Mouse (Mus musculus): Measurements from ENCODE around the gene Banp. TPM values are rescaled to one million over a fixed set of nuclear protein-coding genes. Genes with fewer than 3 reads are reported as not detected.

The Banp gene
- polyA plus RNA-seq, 1 experiment from 2014 or later: 36.6 TPM

DNA sequence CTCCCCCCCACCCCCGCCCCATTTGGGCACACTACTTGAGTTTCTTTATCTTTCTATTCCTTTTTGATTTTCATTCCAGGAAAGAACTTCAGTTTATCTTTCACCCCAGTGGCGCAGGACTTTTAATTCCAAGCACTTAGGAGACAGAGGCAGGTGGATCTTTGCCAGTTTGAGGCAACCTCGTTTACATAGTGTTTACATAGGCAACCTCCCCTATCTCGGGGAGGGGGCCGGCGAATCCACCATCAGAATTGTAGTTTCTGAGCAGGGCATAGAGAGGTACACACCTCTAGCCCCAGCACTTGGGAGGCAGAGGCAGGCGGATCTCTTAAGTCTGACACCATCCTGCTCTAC lies 2.1 kb downstream of the Banp start:
- no peak overlapping the region; the same call in 1 of the 2 replicates for H3K27ac ChIP-seq (ENCODE audit: low read depth)
- H3K27me3 ChIP-seq (replicated peaks; ENCODE audit: control insufficient read depth, insufficient read depth, low read length): no peaks in the 10 kb centered on the region
- no peaks in the 10 kb centered on the region for H3K9me3 ChIP-seq (ENCODE audit: control insufficient read depth, low read length)
- no peak for DNase-seq (ENCODE audit: low spot score)
- H3K9ac ChIP-seq (ENCODE audit: low read length): peak overlapping the region; percentile 88
- H3K4me3 ChIP-seq (ENCODE audit: low read depth, low read length): peak overlapping the region; percentile 47
- H3K4me2 ChIP-seq (ENCODE audit: low read length): peak overlapping the region; percentile 88
- WGBS: 25% methylated on average over 7 of the region's 7 CpGs
- ATAC-seq (replicated peaks; ENCODE audit: low FRiP score, low TSS enrichment, low read depth): no peak
- peaks cover 39% of the 10 kb centered on the region for H3K36me3 ChIP-seq (ENCODE audit: control insufficient read depth, insufficient read depth, low read length)
- H3K4me1 ChIP-seq (replicated peaks; ENCODE audit: control insufficient read depth, insufficient read depth, low read length): peaks cover 35% of the 10 kb centered on the region

DNA sequence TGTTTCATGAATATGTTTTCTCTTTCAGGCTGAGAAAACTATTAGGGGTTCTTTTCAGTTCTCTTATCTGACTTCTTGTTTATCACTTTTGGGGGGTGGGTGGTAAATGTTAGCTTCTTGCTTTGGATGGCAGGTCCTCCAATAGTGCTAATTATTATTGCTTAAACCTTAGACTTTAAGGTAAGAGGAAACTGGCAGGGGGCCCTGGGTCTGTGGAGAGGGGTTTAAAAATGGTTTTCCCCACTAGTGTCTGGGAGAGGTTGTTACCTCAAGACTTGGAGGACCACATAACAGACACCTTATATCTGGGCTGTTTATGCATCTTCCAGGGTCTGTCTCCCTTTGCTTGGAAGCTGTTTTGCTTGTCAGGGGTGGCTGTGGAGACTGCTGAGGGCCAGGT lies 2.6 kb downstream of the Banp start:
- DNase-seq (ENCODE audit: low spot score): no peak
- H3K4me1 ChIP-seq (replicated peaks; ENCODE audit: control insufficient read depth, insufficient read depth, low read length): peaks cover 31% of the 10 kb centered on the region
- H3K9ac ChIP-seq (ENCODE audit: low read length): peak overlapping the region; percentile 88; the same call in 1 of the 2 replicates
- H3K27me3 ChIP-seq (replicated peaks; ENCODE audit: control insufficient read depth, insufficient read depth, low read length): no peaks in the 10 kb centered on the region
- ATAC-seq (replicated peaks; ENCODE audit: low FRiP score, low TSS enrichment, low read depth): no peak
- peak overlapping the region; percentile 88 for H3K4me2 ChIP-seq (ENCODE audit: low read length)
- H3K9me3 ChIP-seq (ENCODE audit: control insufficient read depth, low read length): no peaks in the 10 kb centered on the region
- peak overlapping the region; percentile 11 for H3K4me3 ChIP-seq (ENCODE audit: low read depth, low read length)
- peaks cover 39% of the 10 kb centered on the region for H3K36me3 ChIP-seq (ENCODE audit: control insufficient read depth, insufficient read depth, low read length)
- H3K27ac ChIP-seq (ENCODE audit: low read depth): no peak overlapping the region

DNA sequence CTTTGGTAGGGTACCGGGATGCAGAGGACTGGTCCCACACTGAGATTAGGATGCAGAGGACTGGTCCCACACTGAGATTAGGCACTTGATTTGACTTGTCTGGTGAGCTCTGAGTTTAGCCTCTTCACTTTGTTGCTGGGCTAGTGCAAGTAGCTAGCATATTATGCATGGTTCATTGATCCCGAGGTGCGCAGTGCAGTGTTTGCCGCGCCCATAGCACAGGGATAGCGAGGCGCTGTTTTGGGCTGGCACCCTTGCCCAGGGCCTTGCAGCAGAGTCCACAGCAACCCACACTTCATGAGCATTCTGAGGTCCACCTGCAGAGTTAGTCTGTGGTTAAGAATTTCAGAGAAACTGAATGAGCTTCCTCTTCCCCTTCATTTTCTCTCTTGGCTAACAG lies 3.2 kb downstream of the Banp start:
- DNase-seq (ENCODE audit: low spot score): no peak
- H3K4me1 ChIP-seq (replicated peaks; ENCODE audit: control insufficient read depth, insufficient read depth, low read length): peaks cover 27% of the 10 kb centered on the region
- no peak overlapping the region for H3K4me3 ChIP-seq (ENCODE audit: low read depth, low read length)
- no peaks in the 10 kb centered on the region for H3K27me3 ChIP-seq (replicated peaks; ENCODE audit: control insufficient read depth, insufficient read depth, low read length)
- H3K36me3 ChIP-seq (ENCODE audit: control insufficient read depth, insufficient read depth, low read length): peaks cover 39% of the 10 kb centered on the region
- no peak for ATAC-seq (replicated peaks; ENCODE audit: low FRiP score, low TSS enrichment, low read depth)
- no peaks in the 10 kb centered on the region for H3K9me3 ChIP-seq (ENCODE audit: control insufficient read depth, low read length)
- WGBS: 94% methylated on average over 7 of the region's 7 CpGs
- H3K27ac ChIP-seq (ENCODE audit: low read depth): no peak overlapping the region
- H3K4me2 ChIP-seq (ENCODE audit: low read length): no peak overlapping the region; the same call in 1 of the 2 replicates
- H3K9ac ChIP-seq (ENCODE audit: low read length): no peak overlapping the region

DNA sequence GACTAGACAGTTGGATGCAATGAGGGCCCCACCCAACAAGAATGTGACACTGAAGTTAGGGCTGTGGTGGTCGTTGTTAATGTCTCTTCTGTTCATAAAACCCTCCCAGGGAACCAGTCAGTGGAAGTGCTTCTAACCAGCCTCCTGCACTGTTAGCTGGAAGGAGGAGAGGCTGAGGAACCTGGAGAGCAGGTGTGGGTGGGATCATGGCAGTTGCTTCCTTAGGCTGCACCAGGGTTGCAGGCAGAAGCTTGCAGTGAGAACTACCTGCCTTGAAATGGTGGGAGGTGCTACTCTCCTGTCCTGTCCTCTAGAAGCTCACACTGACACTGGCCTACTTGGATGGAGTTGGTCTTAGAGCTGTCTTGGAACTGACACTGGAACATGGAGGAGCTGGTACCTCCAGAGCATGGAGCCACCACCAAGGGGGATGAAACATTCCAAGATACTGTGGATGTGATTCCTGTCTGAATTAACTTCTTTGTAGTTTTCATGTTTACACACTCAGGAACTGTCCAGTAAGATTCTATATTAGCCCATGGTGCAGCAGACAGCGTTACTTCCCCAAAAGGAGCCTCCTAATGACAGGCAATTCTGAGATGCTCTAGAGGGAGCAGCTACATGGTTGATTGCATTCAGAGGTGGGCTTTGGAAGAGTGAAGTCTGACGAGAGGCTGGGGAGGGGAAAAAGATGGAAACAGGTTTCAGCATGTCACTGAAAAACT lies 4.4 kb downstream of the Banp start:
- DNase-seq (ENCODE audit: low spot score) (no peak), ATAC-seq (replicated peaks; ENCODE audit: low FRiP score, low TSS enrichment, low read depth) (no peak)
- peaks cover 17% of the 10 kb centered on the region for H3K4me1 ChIP-seq (replicated peaks; ENCODE audit: control insufficient read depth, insufficient read depth, low read length)
- no peaks in the 10 kb centered on the region for H3K27me3 ChIP-seq (replicated peaks; ENCODE audit: control insufficient read depth, insufficient read depth, low read length)
- H3K36me3 ChIP-seq (ENCODE audit: control insufficient read depth, insufficient read depth, low read length): peaks cover 39% of the 10 kb centered on the region
- no peak overlapping the region for H3K27ac ChIP-seq (ENCODE audit: low read depth)
- H3K9ac ChIP-seq (ENCODE audit: low read length): no peak overlapping the region
- no peak overlapping the region for H3K4me3 ChIP-seq (ENCODE audit: low read depth, low read length)
- H3K4me2 ChIP-seq (ENCODE audit: low read length): no peak overlapping the region
- WGBS: 61% methylated on average over 3 of the region's 3 CpGs
- H3K9me3 ChIP-seq (ENCODE audit: control insufficient read depth, low read length): no peaks in the 10 kb centered on the region

DNA sequence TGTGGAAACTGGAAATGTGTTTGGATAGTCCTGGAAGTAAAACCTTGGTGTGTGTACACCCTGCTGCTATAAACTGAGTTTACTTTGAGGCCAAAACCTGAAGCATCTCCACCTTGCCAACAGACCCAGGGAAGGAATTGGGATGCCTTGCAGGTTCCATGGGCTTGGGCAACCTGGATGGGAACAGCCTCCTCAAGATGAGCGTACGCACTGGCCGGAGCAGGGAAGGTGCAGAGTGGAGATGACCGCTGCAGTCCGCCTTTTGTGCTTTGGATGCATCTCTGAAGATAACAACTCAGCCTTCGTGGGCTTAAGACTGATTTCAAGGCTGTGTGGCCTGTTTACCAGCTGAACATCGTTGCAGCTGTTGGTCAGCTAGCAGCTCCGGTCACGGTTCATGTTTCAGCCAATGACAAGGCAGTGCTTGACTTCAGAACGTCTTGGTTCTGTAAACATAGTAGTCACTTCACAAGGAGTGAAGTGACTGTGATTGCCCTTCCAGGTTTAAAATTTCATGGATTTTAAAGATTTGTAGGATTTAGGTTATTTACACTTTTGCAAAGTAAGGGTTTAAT lies 5.5 kb downstream of the Banp start:
- WGBS: 62% methylated on average over 10 of the region's 10 CpGs
- no peak overlapping the region for H3K27ac ChIP-seq (ENCODE audit: low read depth)

DNA sequence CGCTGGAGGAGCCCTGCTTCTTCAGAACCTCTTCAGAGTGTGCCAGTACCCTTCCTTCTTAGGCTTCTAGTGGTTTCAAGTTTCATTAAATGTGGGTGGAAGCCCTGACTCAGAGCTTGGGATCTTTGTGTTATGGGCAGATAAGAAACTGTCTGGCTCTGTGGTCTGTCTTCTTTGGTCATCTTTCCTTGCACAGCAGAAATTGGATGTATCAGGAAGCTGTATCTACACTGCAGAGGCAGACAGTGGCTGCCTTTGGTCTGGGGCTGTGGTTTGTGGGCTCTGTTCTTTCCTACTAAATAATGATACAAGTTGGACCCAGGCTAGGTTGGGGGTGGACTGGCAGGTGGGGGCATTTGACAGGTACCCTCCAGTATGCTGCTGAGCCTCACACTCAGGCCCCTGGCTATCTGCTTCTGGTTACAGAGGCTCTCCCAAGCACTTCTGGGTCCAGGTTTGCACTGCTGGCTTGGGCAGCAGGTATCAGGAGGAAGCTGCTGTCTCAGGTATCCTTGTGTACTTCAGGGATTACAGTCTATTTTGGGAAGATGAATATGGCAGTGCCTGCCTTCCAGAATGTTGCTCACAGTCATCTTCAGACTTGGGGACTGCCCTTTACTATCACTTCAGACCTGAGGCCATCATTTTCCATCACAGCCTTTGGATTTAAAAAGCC lies 6.4 kb downstream of the Banp start:
- Histone ChIP-seq H3K4me2 (ENCODE audit: low read length) (no peak overlapping the region), H3K27ac (ENCODE audit: low read depth) (no peak overlapping the region), H3K9ac (ENCODE audit: low read length) (no peak overlapping the region), H3K36me3 (ENCODE audit: control insufficient read depth, insufficient read depth, low read length) (peaks cover 39% of the 10 kb centered on the region), H3K4me1 (replicated peaks; ENCODE audit: control insufficient read depth, insufficient read depth, low read length) (peaks cover 17% of the 10 kb centered on the region), H3K9me3 (ENCODE audit: control insufficient read depth, low read length) (no peaks in the 10 kb centered on the region), H3K27me3 (replicated peaks; ENCODE audit: control insufficient read depth, insufficient read depth, low read length) (no peaks in the 10 kb centered on the region), H3K4me3 (ENCODE audit: low read depth, low read length) (no peak overlapping the region)
- DNase-seq (ENCODE audit: low spot score) (no peak), ATAC-seq (replicated peaks; ENCODE audit: low FRiP score, low TSS enrichment, low read depth) (no peak)
- 65% methylated on average over 1 of the region's 1 CpGs for WGBS

More for the DNA sequence above, 5.5 kb downstream of the Banp start:
- Histone ChIP-seq H3K36me3 (ENCODE audit: control insufficient read depth, insufficient read depth, low read length) (peaks cover 39% of the 10 kb centered on the region), H3K27me3 (replicated peaks; ENCODE audit: control insufficient read depth, insufficient read depth, low read length) (no peaks in the 10 kb centered on the region), H3K4me2 (ENCODE audit: low read length) (no peak overlapping the region), H3K9ac (ENCODE audit: low read length) (no peak overlapping the region), H3K9me3 (ENCODE audit: control insufficient read depth, low read length) (no peaks in the 10 kb centered on the region), H3K4me1 (replicated peaks; ENCODE audit: control insufficient read depth, insufficient read depth, low read length) (peaks cover 17% of the 10 kb centered on the region), H3K4me3 (ENCODE audit: low read depth, low read length) (no peak overlapping the region)
- ATAC-seq (replicated peaks; ENCODE audit: low FRiP score, low TSS enrichment, low read depth) (no peak), DNase-seq (ENCODE audit: low spot score) (no peak)

DNA sequence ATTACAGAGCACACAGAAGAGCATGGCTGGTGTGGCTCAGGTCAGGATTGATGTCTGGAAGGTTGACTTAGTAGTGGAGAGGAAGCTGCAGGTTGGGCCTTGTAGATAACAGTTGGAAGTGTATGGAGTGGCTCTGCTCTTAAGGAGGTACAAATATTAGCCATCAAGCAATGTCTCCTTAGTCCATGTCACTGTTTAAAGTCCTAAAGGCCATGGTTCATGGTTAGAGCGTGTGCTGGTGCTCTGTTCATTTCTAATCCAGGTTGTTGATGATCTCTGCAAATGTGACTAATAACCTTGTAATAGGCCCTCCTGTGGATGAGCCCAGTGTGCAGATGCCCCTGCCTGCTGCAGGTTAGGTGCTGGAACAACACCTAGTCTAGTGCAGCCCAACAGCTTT lies 8.8 kb downstream of the Banp start:
- Histone ChIP-seq H3K27me3 (replicated peaks; ENCODE audit: control insufficient read depth, insufficient read depth, low read length) (no peaks in the 10 kb centered on the region), H3K4me2 (ENCODE audit: low read length) (no peak overlapping the region), H3K4me1 (replicated peaks; ENCODE audit: control insufficient read depth, insufficient read depth, low read length) (peaks cover 6% of the 10 kb centered on the region; the same call in 1 of the 2 replicates), H3K27ac (ENCODE audit: low read depth) (no peak overlapping the region), H3K36me3 (ENCODE audit: control insufficient read depth, insufficient read depth, low read length) (peaks cover 29% of the 10 kb centered on the region), H3K9me3 (ENCODE audit: control insufficient read depth, low read length) (no peaks in the 10 kb centered on the region), H3K9ac (ENCODE audit: low read length) (no peak overlapping the region), H3K4me3 (ENCODE audit: low read depth, low read length) (no peak overlapping the region)
- WGBS: 94% methylated on average over 1 of the region's 1 CpGs
- DNase-seq (ENCODE audit: low spot score) (no peak), ATAC-seq (replicated peaks; ENCODE audit: low FRiP score, low TSS enrichment, low read depth) (no peak)

DNA sequence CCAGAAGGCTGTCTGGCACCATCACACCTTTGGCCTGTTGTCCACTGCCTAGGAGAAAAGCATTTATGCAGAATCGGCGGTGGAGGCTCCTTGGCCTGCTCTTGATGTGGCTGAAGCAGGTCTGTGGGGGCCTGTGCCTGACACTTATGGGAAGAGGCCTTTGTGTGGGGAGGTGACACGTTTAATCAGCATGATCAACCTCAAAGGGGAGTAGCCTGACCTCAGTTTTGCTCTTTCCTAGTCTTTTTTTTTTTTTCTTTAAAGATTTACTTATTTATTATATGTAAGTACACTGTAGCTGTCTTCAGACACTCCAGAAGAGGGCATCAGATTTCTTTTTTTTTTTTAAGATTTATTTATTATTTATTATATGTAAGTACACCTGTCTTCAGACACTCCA lies 13.3 kb downstream of the Banp start:
- H3K9me3 ChIP-seq (ENCODE audit: control insufficient read depth, low read length): no peaks in the 10 kb centered on the region
- no peak overlapping the region for H3K9ac ChIP-seq (ENCODE audit: low read length)
- DNase-seq (ENCODE audit: low spot score): no peak
- H3K4me3 ChIP-seq (ENCODE audit: low read depth, low read length): no peak overlapping the region
- WGBS: 86% methylated on average over 3 of the region's 3 CpGs
- H3K4me1 ChIP-seq (replicated peaks; ENCODE audit: control insufficient read depth, insufficient read depth, low read length): peaks cover 22% of the 10 kb centered on the region
- no peaks in the 10 kb centered on the region for H3K36me3 ChIP-seq (ENCODE audit: control insufficient read depth, insufficient read depth, low read length)
- no peak overlapping the region for H3K27ac ChIP-seq (ENCODE audit: low read depth)
- no peak overlapping the region for H3K4me2 ChIP-seq (ENCODE audit: low read length)
- H3K27me3 ChIP-seq (replicated peaks; ENCODE audit: control insufficient read depth, insufficient read depth, low read length): no peaks in the 10 kb centered on the region
- ATAC-seq (replicated peaks; ENCODE audit: low FRiP score, low TSS enrichment, low read depth): no peak

Data from intestine, embryonic 14.5 days (tissue).